Mouse (Mus musculus): Measurements from ENCODE around the gene Gm10031. TPM values are rescaled to one million over a fixed set of nuclear protein-coding genes. Genes with fewer than 3 reads are reported as not detected.
A peak's percentile ranks its signal among the peaks of the same experiment; 100 is the strongest.

Gene Gm10031
- polyA plus RNA-seq, 1 experiment from 2014 or later = 0.42 TPM

DNA sequence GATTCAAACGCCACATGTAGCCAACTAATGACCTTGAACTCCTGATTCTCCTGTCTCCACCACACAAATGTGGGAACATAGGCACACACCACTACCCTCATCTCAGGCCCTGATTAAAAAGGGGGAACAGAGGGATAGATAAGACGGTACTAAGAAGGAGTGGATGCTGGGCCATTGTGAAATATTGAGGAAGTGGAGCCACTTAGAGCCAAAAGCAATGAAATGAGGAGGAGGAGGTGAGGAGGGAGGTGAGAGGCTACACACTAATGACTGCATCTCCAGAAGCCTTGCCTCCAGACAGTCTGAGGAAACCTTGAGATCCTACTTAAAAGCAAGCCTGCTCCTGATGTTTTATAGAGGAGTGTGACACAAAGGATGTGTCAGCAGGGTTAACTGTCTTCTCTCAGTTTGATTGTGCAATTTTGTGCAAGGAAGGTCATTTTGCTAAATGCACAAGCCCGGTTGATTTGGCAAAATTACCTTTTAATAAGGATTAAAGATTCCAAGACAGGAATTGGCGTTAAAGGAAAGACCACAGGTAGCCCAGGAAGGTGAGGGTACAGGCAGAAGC, 32.5 kb upstream of the Gm10031 start:
- Histone ChIP-seq H3K9me3 (ENCODE audit: low read depth, low read length) (no peaks in the 10 kb centered on the region), H3K27ac (ENCODE audit: low read depth) (no peak overlapping the region), H3K4me3 (ENCODE audit: low read depth, low read length) (no peak overlapping the region), H3K4me1 (ENCODE audit: insufficient read depth) (no peaks in the 10 kb centered on the region), H3K4me2 (no peak overlapping the region), H3K27me3 (ENCODE audit: insufficient read depth, low read length) (no peaks in the 10 kb centered on the region), H3K36me3 (ENCODE audit: insufficient read depth) (no peaks in the 10 kb centered on the region), H3K9ac (no peak overlapping the region)
- 68% methylated on average over 4 of the region's 4 CpGs for WGBS
- DNase-seq = no peak
- ATAC-seq (ENCODE audit: insufficient read depth) = no peak
- no peak for TF ChIP-seq CTCF (IDR thresholded peaks at IDR 0.05; ENCODE audit: low read depth)

DNA sequence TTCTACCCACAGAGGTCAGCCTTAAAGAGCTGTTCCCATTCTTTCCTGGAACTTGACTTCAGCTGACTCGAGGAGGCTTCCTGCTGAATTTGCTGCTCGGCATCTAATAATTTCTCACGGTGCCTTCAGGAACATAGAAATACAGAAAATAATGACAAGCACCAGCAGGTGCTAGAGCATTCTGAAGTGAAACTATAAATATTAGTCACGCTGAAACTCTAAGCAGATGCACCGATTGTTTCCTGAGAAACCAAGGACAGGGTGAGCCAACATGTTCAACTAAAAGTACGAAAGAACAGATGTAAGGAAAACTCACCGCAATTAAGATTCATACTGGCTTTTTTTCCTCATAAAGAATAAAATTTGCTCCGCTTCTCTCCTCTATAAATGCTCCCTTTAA, 28.8 kb upstream of the Gm10031 start:
- no peak for DNase-seq
- ATAC-seq (ENCODE audit: insufficient read depth) = no peak

DNA sequence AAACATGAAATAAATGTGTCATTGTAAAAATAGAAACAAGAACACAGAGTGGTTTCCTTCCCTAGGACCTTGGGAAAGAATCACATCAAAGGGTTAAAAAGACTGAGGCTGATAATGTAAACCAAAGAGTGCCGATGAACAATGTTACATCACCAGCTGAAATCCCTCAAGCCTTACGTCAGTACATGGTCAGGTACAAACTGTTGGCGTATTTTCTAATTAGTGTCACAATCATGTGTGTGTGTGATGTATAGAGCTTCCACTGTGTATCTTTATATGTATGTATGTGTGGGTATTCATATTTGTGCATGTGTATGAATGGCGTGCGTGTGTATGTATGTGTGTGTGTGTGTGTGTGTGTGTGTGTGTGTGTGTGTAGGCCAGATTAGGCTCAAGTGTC, 26.9 kb upstream of the Gm10031 start:
- Histone ChIP-seq H3K27ac (ENCODE audit: low read depth) (no peak overlapping the region), H3K9me3 (ENCODE audit: low read depth, low read length) (no peaks in the 10 kb centered on the region), H3K9ac (no peak overlapping the region), H3K27me3 (ENCODE audit: insufficient read depth, low read length) (no peaks in the 10 kb centered on the region), H3K4me1 (ENCODE audit: insufficient read depth) (no peaks in the 10 kb centered on the region), H3K36me3 (ENCODE audit: insufficient read depth) (no peaks in the 10 kb centered on the region), H3K4me3 (ENCODE audit: low read depth, low read length) (no peak overlapping the region), H3K4me2 (no peak overlapping the region)
- TF ChIP-seq CTCF (IDR thresholded peaks at IDR 0.05; ENCODE audit: low read depth) = no peak
- ATAC-seq (ENCODE audit: insufficient read depth) (no peak), DNase-seq (no peak)
- WGBS = 47% methylated on average over 5 of the region's 5 CpGs

More for the DNA sequence above, 28.8 kb upstream of the Gm10031 start:
- no peaks in the 10 kb centered on the region for H3K4me1 ChIP-seq (ENCODE audit: insufficient read depth)
- no peaks in the 10 kb centered on the region for H3K36me3 ChIP-seq (ENCODE audit: insufficient read depth)
- no peak overlapping the region for H3K4me2 ChIP-seq
- H3K27ac ChIP-seq (ENCODE audit: low read depth) = no peak overlapping the region
- no peak overlapping the region for H3K9ac ChIP-seq
- H3K9me3 ChIP-seq (ENCODE audit: low read depth, low read length) = no peaks in the 10 kb centered on the region
- no peaks in the 10 kb centered on the region for H3K27me3 ChIP-seq (ENCODE audit: insufficient read depth, low read length)
- H3K4me3 ChIP-seq (ENCODE audit: low read depth, low read length) = no peak overlapping the region
- WGBS = 78% methylated on average over 8 of the region's 8 CpGs
- TF ChIP-seq CTCF (IDR thresholded peaks at IDR 0.05; ENCODE audit: low read depth) = no peak

DNA sequence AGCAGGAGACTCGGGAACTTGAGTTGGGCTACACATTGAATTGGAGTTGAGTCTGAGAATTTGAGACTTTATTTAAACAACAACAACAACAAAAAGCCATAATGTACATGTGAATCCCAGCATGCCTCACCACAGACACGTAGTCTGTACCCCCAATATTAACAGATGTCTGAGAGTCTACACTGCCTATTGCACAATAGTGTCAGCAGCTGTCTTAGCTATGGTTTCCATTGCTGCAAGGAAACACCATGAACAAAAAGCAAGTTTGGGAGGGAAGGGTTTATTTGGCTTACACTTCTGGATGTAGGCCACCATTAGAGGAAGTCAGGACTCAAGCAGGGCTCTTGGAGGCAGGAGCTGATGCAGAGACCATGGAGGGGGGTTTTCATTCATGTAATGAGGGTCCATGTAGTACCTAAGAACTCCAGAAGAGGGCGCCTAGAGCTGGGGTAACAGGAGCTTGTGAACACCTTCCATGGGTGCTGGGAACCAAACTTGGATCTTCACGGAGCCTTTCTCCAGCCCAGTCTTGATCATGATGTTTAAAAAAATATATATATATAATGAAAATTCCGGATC, 18.8 kb upstream of the Gm10031 start:
- H3K4me1 ChIP-seq (ENCODE audit: insufficient read depth) = no peaks in the 10 kb centered on the region
- DNase-seq = no peak
- H3K4me2 ChIP-seq = no peak overlapping the region
- H3K9me3 ChIP-seq (ENCODE audit: low read depth, low read length) = no peaks in the 10 kb centered on the region
- ATAC-seq (ENCODE audit: insufficient read depth) = no peak
- H3K27ac ChIP-seq (ENCODE audit: low read depth) = no peak overlapping the region
- 0 out of 2 replicates have a peak, but pooled peaks have one; percentile 25 for TF ChIP-seq CTCF (IDR thresholded peaks at IDR 0.05; ENCODE audit: low read depth)
- H3K27me3 ChIP-seq (ENCODE audit: insufficient read depth, low read length) = no peaks in the 10 kb centered on the region
- H3K36me3 ChIP-seq (ENCODE audit: insufficient read depth) = no peaks in the 10 kb centered on the region
- no peak overlapping the region for H3K9ac ChIP-seq
- WGBS = 77% methylated on average over 5 of the region's 5 CpGs
- H3K4me3 ChIP-seq (ENCODE audit: low read depth, low read length) = no peak overlapping the region

DNA sequence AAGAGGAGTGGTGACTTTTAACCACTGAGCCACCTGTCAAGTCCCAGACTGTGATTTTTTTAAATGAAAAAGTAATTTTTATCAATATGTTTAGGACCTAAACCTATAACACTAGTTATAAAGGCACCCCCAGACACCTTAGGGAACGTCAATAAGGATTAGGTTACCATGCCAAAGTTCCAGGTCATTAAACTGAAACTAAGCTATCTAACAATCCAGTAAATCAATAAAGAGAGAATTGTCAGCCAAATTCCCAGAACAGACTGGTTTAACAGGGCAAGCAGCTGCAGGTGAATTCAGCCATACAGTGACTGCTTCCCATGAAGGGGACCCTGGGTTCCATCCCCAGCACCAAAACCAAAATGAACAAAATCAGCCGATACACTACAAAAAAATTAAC, 17.9 kb upstream of the Gm10031 start:
- 82% methylated on average over 2 of the region's 2 CpGs for WGBS
- Histone ChIP-seq H3K27ac (ENCODE audit: low read depth) (no peak overlapping the region), H3K4me3 (ENCODE audit: low read depth, low read length) (no peak overlapping the region), H3K4me1 (ENCODE audit: insufficient read depth) (no peaks in the 10 kb centered on the region), H3K27me3 (ENCODE audit: insufficient read depth, low read length) (no peaks in the 10 kb centered on the region), H3K9ac (no peak overlapping the region), H3K36me3 (ENCODE audit: insufficient read depth) (no peaks in the 10 kb centered on the region), H3K4me2 (no peak overlapping the region), H3K9me3 (ENCODE audit: low read depth, low read length) (no peaks in the 10 kb centered on the region)
- TF ChIP-seq CTCF (IDR thresholded peaks at IDR 0.05; ENCODE audit: low read depth) = no peak
- no peak for ATAC-seq (ENCODE audit: insufficient read depth)
- DNase-seq = no peak

DNA sequence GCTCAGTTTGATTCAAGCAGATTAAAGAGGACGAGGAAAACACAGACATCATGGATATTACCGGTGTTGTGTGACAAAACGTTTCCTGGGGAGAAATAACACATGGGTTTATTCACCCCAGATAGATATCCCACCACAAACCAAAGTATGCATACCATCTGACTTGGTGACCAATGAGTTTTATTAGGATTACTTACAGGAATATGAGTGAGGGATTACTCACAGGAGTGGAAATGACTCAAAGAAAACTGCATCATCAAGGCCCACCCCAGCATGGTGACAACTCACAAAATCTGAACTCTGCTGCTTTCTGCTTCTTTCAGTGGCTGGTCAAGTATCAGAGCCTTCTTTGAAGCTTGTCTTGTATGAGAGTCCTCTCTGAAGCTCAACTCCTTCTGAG, 16.1 kb upstream of the Gm10031 start:
- whole genome bisulfite sequencing = 72% methylated on average over 3 of the region's 3 CpGs
- Histone ChIP-seq H3K36me3 (ENCODE audit: insufficient read depth) (no peaks in the 10 kb centered on the region), H3K4me2 (no peak overlapping the region), H3K4me3 (ENCODE audit: low read depth, low read length) (no peak overlapping the region), H3K9me3 (ENCODE audit: low read depth, low read length) (no peaks in the 10 kb centered on the region), H3K9ac (no peak overlapping the region), H3K27me3 (ENCODE audit: insufficient read depth, low read length) (no peaks in the 10 kb centered on the region), H3K4me1 (ENCODE audit: insufficient read depth) (no peaks in the 10 kb centered on the region), H3K27ac (ENCODE audit: low read depth) (no peak overlapping the region)
- TF ChIP-seq CTCF (IDR thresholded peaks at IDR 0.05; ENCODE audit: low read depth) = no peak
- no peak for DNase-seq
- ATAC-seq (ENCODE audit: insufficient read depth) = no peak

DNA sequence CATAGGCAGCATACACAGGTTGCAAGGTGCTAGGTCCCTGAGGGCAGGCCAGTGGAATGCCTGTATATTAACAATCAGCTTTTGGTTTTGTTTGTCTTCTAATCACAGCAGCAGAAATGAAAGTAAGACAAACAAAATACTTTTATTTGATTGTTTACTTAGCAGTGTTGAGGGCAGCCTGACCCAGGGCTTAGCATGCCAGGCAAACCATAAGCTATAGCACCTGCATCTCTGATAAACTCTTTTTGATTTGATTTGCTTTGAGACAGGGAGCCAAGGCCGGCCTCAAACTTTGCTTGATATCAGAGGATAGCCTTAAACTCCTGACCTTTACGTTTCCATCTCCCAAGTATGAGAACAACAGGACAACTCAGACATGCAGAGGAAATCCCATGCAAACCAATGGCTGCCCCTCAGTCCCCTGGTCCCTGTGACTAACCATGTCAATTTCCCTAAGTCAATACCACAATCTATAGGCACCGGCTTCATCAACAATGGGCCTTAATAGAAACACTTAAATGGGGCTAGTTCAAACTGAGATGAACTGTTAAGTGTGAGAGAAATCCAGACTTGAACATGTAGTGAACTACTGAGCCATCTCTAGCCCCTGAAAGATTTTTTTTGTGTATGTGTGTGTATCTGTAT, 3.6 kb upstream of the Gm10031 start:
- 69% methylated on average over 3 of the region's 3 CpGs for WGBS
- Histone ChIP-seq H3K4me1 (ENCODE audit: insufficient read depth) (no peaks in the 10 kb centered on the region; the same call in 1 of the 2 replicates), H3K36me3 (ENCODE audit: insufficient read depth) (no peaks in the 10 kb centered on the region), H3K4me2 (no peak overlapping the region), H3K27ac (ENCODE audit: low read depth) (no peak overlapping the region), H3K9ac (no peak overlapping the region), H3K4me3 (ENCODE audit: low read depth, low read length) (no peak overlapping the region), H3K9me3 (ENCODE audit: low read depth, low read length) (no peaks in the 10 kb centered on the region), H3K27me3 (ENCODE audit: insufficient read depth, low read length) (no peaks in the 10 kb centered on the region)
- ATAC-seq (ENCODE audit: insufficient read depth) (peak; percentile 41; the same call in 1 of the 2 replicates), DNase-seq (no peak)
- TF ChIP-seq CTCF (IDR thresholded peaks at IDR 0.05; ENCODE audit: low read depth) = no peak

Measured in lung, embryonic 14.5 days (tissue).